Mouse (Mus musculus): ENCODE results near the gene Gys1. TPM values are rescaled to one million over a fixed set of nuclear protein-coding genes. Genes with fewer than 3 reads are reported as not detected.

The Gys1 gene
- total RNA-seq, 1 experiment from 2014 or later, result 3.6 TPM

GRCm38 (mm10) chr7:45413113-45413863 lies 21.4 kb upstream of the Gys1 start, which contains the start of gene Ntf5:
Ntf5 (plus strand) TSS chr7:45413695.
- ATAC-seq (replicated peaks; ENCODE audit: insufficient number of reproducible peaks, low FRiP score, low TSS enrichment, poor library complexity, severe bottlenecking), result no peak

DNA sequence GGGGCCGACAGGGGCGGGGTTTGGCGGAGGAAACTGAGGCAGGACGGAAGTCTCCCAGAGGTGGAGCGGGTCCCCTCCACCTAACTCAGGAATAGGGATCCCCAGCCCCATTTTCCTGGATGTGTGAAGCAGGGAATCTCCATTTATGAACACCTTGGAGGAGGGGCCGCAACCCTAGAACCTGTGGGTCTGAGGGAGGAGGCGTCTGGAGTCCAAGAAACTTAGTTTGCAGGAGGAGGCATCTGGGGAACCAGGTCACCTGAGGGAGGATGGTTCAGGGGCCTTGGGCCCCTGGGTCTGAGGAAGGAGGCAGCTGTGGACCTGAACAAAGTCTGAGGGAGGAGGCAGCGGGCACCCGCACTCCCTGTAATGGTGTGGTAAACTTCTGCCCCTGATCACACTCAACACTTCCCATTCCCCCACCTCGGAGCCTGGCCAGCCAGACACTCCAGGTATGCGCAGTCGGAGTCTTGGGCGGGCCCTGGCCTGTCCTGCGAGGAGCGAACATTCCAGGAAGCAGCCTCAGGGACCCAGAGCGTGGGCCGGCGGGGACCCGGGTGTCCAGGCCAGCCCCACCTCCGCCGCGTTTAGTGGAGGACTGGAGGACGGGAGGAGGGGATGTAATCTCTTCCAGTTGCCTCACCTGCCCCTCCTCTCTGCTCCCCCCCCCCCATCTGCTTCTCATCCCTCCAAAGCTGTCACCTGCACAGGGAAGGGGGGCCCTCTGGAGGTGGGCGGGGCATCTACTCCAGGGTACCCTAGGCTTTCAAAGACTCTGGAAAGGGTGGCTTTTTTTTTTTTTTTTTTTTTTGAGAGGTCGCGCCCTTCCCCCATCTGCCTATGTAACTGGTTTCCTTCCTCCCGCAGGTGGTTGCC lies 20.5 kb upstream of the Gys1 start:
- 0 out of 2 replicates have a peak, but pooled peaks have one; percentile 13 for ATAC-seq (replicated peaks; ENCODE audit: insufficient number of reproducible peaks, low FRiP score, low TSS enrichment, poor library complexity, severe bottlenecking)

GRCm38 (mm10) chr7:45414740-45415224 lies 19.9 kb upstream of the Gys1 start:
- ATAC-seq (replicated peaks; ENCODE audit: insufficient number of reproducible peaks, low FRiP score, low TSS enrichment, poor library complexity, severe bottlenecking), result no peak

GRCm38 (mm10) chr7:45415636-45416035 lies 19.0 kb upstream of the Gys1 start:
- no peak for ATAC-seq (replicated peaks; ENCODE audit: insufficient number of reproducible peaks, low FRiP score, low TSS enrichment, poor library complexity, severe bottlenecking)

DNA sequence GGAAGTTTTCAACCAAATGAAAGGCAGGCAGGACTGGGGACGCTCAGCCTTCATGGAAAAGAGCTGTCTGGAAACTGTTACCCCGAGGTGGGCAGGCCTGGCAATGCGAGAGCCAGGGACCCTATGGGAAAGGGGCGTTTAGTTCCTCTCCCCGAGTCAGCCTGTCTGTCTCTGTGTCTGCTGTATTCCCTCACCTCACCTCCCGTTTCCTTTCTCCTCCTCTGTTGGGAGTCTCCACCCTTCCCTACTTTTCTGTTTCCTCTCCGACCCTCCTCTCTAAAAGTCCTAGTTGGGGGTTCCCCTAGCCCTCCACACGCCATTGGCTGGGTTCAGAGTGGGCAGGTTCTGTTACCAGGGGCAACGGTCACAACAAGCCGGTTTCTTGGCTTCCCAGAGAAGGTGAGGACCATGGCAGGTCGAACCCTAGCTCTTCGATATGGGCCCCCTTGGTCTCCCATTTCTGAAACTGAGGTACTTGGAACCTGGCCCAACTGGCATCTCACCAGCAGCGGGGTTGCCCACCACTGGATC lies 16.6 kb upstream of the Gys1 start:
- ATAC-seq (replicated peaks; ENCODE audit: insufficient number of reproducible peaks, low FRiP score, low TSS enrichment, poor library complexity, severe bottlenecking), result no peak

DNA sequence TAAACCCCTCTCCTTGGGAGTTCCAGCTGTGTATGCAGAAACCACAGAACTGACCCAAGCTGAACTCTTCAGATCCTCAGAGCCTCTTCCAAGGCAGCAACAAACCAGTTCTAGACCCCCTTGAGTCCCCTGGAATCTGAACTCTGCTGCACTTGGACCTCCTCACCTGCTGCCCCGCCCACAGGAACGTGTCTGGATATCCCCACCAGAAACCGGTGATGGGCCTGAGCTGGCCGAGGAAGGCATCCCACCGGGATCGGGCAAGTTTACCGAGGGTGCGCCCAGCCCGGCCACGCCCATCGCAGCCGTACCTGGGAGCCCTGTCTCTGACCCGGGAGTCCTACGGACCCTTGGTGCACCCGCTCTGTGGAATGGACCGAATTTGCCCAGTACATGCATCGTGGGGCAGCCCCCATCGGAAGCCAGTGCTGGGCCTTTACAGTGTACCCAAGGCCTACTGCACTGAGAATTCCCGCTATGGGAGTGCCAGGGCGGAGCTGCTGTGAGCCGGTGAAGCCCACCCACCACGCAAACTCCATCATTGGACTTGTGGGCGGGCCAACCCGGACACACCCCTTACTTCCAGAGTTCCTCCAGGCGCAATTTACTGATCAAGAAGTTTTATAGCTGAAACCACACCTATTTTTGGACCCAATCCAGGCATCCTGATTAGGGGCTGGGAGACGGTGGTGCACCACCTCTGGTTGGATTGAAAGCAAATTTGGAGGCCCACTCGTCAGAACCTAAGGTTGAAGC lies 14.6 kb upstream of the Gys1 start:
- ATAC-seq (replicated peaks; ENCODE audit: insufficient number of reproducible peaks, low FRiP score, low TSS enrichment, poor library complexity, severe bottlenecking), result no peak

- no peak for ATAC-seq (replicated peaks; ENCODE audit: insufficient number of reproducible peaks, low FRiP score, low TSS enrichment, poor library complexity, severe bottlenecking)
These were observed 14.1 kb upstream of the Gys1 start, which contains the start of gene Lhb for GRCm38 (mm10) chr7:45420615-45420919. Lhb (plus strand) TSS chr7:45420820.

GRCm38 (mm10) chr7:45421194-45421593 lies 13.4 kb upstream of the Gys1 start:
- no peak for ATAC-seq (replicated peaks; ENCODE audit: insufficient number of reproducible peaks, low FRiP score, low TSS enrichment, poor library complexity, severe bottlenecking)

- ATAC-seq (replicated peaks; ENCODE audit: insufficient number of reproducible peaks, low FRiP score, low TSS enrichment, poor library complexity, severe bottlenecking), result no peak
These were observed 8.1 kb upstream of the Gys1 start for GRCm38 (mm10) chr7:45426556-45426955.

DNA sequence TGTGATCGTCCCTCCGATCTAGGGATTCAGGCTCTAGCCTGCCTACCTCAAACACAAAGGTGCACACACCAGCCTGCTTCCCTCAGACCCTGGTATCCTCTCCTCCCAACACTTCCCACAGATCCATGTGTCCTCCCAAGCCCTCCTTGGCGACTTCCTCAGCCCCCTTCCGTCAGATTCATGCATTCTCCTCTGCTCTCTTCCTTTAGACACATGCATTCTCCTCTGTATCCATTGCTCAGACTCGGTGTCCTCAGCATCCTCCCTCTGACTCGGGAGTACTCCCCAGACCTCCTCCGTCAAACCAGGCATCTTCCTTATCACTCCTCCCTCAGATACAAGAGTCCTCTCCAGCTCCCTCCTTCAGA lies 825 bp upstream of the Gys1 start:
- ATAC-seq (replicated peaks; ENCODE audit: insufficient number of reproducible peaks, low FRiP score, low TSS enrichment, poor library complexity, severe bottlenecking), result no peak

- no peak for ATAC-seq (replicated peaks; ENCODE audit: insufficient number of reproducible peaks, low FRiP score, low TSS enrichment, poor library complexity, severe bottlenecking)
These were observed 394 bp downstream of the Gys1 start for GRCm38 (mm10) chr7:45435038-45435437.

GRCm38 (mm10) chr7:45436444-45436843 lies 1.8 kb downstream of the Gys1 start:
- ATAC-seq (replicated peaks; ENCODE audit: insufficient number of reproducible peaks, low FRiP score, low TSS enrichment, poor library complexity, severe bottlenecking), result no peak

DNA sequence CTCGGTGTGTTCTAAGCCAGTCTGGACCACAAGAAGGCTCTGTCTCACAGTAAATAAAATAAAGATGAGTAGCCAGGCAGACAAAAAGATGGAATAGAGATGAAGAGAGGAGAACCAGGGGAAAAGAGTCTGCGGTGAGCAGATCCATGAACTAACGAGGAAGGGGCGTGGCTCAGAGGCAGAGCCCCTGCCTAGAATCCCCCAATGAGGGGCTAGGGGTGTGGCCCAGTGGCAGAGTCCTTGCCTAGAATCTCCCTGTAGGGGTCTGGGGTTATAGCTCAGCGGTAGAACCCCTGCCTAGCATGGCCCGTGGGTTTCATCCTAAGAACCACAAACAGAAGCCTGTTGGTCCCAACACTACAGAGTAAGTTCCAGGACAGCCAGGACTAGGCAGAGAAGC lies 2.4 kb downstream of the Gys1 start:
- no peak for ATAC-seq (replicated peaks; ENCODE audit: insufficient number of reproducible peaks, low FRiP score, low TSS enrichment, poor library complexity, severe bottlenecking)

GRCm38 (mm10) chr7:45437521-45438276 lies 3.1 kb downstream of the Gys1 start, which contains the start of gene Ruvbl2:
Ruvbl2 (minus strand) TSS chr7:45438096.
- ATAC-seq (replicated peaks; ENCODE audit: insufficient number of reproducible peaks, low FRiP score, low TSS enrichment, poor library complexity, severe bottlenecking), result no peak

GRCm38 (mm10) chr7:45443526-45444420 lies 9.1 kb downstream of the Gys1 start:
- no peak for ATAC-seq (replicated peaks; ENCODE audit: insufficient number of reproducible peaks, low FRiP score, low TSS enrichment, poor library complexity, severe bottlenecking)

DNA sequence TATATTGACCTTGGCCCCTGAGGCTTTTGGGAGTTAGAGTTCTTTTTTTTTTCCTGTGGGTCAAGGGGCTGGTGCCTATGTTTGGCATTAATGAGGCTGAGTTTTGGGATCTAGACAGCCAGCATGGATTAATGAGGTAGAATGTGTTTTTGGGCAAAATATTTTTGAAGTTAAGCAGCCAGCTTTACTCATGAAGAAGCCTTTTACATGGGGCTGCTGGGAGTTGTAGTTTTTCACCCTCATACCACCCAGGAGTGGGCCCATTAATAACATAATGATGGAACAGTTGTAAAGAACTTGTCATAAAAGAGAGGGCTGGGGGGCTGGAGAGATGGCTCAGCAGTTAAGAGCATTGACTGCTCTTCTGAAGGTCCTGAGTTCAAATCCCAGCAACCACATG lies 11.9 kb downstream of the Gys1 start:
- ATAC-seq (replicated peaks; ENCODE audit: insufficient number of reproducible peaks, low FRiP score, low TSS enrichment, poor library complexity, severe bottlenecking), result no peak

- ATAC-seq (replicated peaks; ENCODE audit: insufficient number of reproducible peaks, low FRiP score, low TSS enrichment, poor library complexity, severe bottlenecking), result no peak
These were observed 12.8 kb downstream of the Gys1 start for GRCm38 (mm10) chr7:45447325-45447990.
